Mouse (Mus musculus) thymus, adult 2 months (tissue): Measurements from ENCODE around the gene Psmd9.

ENCODE experiments used
- CTCF ChIP-seq: fragments of 200-500 bp; IDR thresholded peaks from 2 replicates; pipeline ENCODE4 v1.5.1; 2012; ENCODE audit warnings: mild to moderate bottlenecking, control low read depth, low read length, moderate library complexity, borderline replicate concordance; ENCODE audit not compliant: control insufficient read depth, poor library complexity, insufficient read depth; ENCODE audit errors: extremely low read depth
- POLR2A ChIP-seq: fragments of 200-500 bp; IDR thresholded peaks from 2 replicates; pipeline ENCODE4 v1.6.1; 2012; ENCODE audit warnings: mild to moderate bottlenecking, low read length, control low read depth, moderate library complexity; ENCODE audit not compliant: control insufficient read depth, poor library complexity, insufficient read depth; ENCODE audit errors: extremely low read depth

- no peak for TF ChIP-seq POLR2A
- no peak for TF ChIP-seq CTCF
Observed at GRCm38 (mm10) chr5:123169284-123169683, at the start of gene Psmd9.
